Comparison of ENCODE assay signal across 16 mouse cellular contexts in the genomic region with DNA sequence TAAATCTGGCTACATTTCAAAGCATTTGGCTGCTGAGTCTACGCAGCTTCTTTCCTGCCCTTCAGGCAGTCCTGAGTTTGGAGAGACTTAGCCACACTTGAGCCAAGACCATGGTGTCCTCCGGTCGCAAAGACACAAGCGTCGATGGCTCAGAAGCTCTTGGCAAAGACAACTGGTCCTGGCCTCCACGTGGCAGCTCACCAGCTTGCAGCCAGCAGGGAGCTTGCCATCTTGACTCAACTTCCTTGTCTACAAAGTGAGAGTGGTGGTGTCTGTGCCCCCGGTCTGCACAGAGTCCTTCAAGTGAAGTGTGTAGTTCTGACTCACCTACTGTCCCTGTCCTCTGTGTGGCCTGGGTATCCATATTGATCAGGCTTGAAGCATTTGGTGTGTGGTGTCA.
"Had no signal": no experiment of that assay in that cellular context is flagged by ENCODE, and none has a peak within 500 bp of the region (broad histone marks: within the 10 kb centered on the region; RNA-seq: fewer than 3 reads in every experiment).

No protein-coding gene starts in this region.

- DNase-seq: heart, postnatal 10 days; heart, postnatal 14 days; heart, postnatal 36 days; heart, postnatal 4 days; kidney, adult 11 months; kidney, adult 18-20 months; kidney, adult 2 months; kidney, adult 8-10 months; kidney, adult 9 months; kidney, postnatal 10 days; kidney, postnatal 14 days; kidney, postnatal 25 days; kidney, postnatal 36 days; kidney, postnatal 4 days; layer of hippocampus, adult 9-11 months; layer of hippocampus, postnatal 36 days had no signal
